8 mouse cellular contexts compared by ENCODE assay signal in genomic region chr14:17402751-17403479, GRCm38 (mm10).
DNase-seq lines count a peak whose midpoint lies in the region; ATAC-seq and TF ChIP-seq lines count a peak whose summit lies in the region.

No protein-coding gene starts in this region.

- peak; percentile 74 for ATAC-seq in CD4-positive, CD25-positive, alpha-beta regulatory T cell, adult 4 months
- peak; percentile 88 for ATAC-seq in frontal cortex, adult (ENCODE audit: low TSS enrichment)
- ATAC-seq in kidney, embryonic 15.5 days (replicated peaks; ENCODE audit: low FRiP score): peak; percentile 91
- no peak for ATAC-seq in liver, embryonic 14.5 days (ENCODE audit: insufficient read depth)
- peak; percentile 86 for ATAC-seq in neural tube, embryonic 14.5 days (ENCODE audit: low read depth)
- ATAC-seq in erythroblast, adult 5-6 weeks (replicated peaks; ENCODE audit: low FRiP score, poor library complexity, severe bottlenecking): no peak

- no peaks in the 10 kb centered on the region for H3K4me1 ChIP-seq in kidney, embryonic 15.5 days
- no peaks in the 10 kb centered on the region for H3K4me1 ChIP-seq in liver, embryonic 14.5 days (replicated peaks; ENCODE audit: control insufficient read depth in 2 of 2, insufficient read depth in 2 of 2, low read length in 1 of 2)
- no peaks in the 10 kb centered on the region for H3K4me1 ChIP-seq in neural tube, embryonic 14.5 days (ENCODE audit: control insufficient read depth, insufficient read depth, low read length)

- no peak overlapping the region for H3K4me3 ChIP-seq in kidney, embryonic 15.5 days (replicated peaks)
- H3K4me3 ChIP-seq in liver, embryonic 14.5 days (ENCODE audit: insufficient read depth in 1 of 2, low read depth in 2 of 2, low read length in 2 of 2): no peak overlapping the region
- no peak overlapping the region for H3K4me3 ChIP-seq in neural tube, embryonic 14.5 days (ENCODE audit: low read depth, low read length)

- H3K27me3 ChIP-seq in kidney, embryonic 15.5 days: no peaks in the 10 kb centered on the region
- no peaks in the 10 kb centered on the region for H3K27me3 ChIP-seq in liver, embryonic 14.5 days (ENCODE audit: control insufficient read depth, insufficient read depth, low read length)
- H3K27me3 ChIP-seq in neural tube, embryonic 14.5 days (ENCODE audit: control insufficient read depth, insufficient read depth, low read length): no peaks in the 10 kb centered on the region

- peak; percentile 64 for TF ChIP-seq CTCF in liver, embryonic 14.5 days (IDR thresholded peaks at IDR 0.05; ENCODE audit: low read depth)

- 36% methylated on average over 7 of the region's 7 CpGs for WGBS in kidney, embryonic 15.5 days
- 28% methylated on average over 7 of the region's 7 CpGs for WGBS in liver, embryonic 14.5 days (ENCODE audit: insufficient replicate concordance)
- 44% methylated on average over 7 of the region's 7 CpGs for whole genome bisulfite sequencing in neural tube, embryonic 14.5 days

- H3K4me2 ChIP-seq in kidney, embryonic 15.5 days: no peak overlapping the region
- no peak overlapping the region for H3K4me2 ChIP-seq in liver, embryonic 14.5 days (ENCODE audit: low read depth)
- H3K4me2 ChIP-seq in neural tube, embryonic 14.5 days (ENCODE audit: low read depth, low read length): no peak overlapping the region

- TF ChIP-seq EP300 in liver, embryonic 14.5 days (IDR thresholded peaks at IDR 0.05; ENCODE audit: low read depth): no peak

- H3K36me3 ChIP-seq in kidney, embryonic 15.5 days: no peaks in the 10 kb centered on the region
- no peaks in the 10 kb centered on the region for H3K36me3 ChIP-seq in liver, embryonic 14.5 days (replicated peaks; ENCODE audit: control insufficient read depth, insufficient read depth, low read depth)
- H3K36me3 ChIP-seq in neural tube, embryonic 14.5 days (ENCODE audit: control insufficient read depth, insufficient read depth, low read length): no peaks in the 10 kb centered on the region

- H3K9ac ChIP-seq in kidney, embryonic 15.5 days: no peak overlapping the region
- no peak overlapping the region for H3K9ac ChIP-seq in liver, embryonic 14.5 days (replicated peaks)
- no peak overlapping the region for H3K9ac ChIP-seq in neural tube, embryonic 14.5 days (replicated peaks; ENCODE audit: low read depth, low read length)

- H3K27ac ChIP-seq in kidney, embryonic 15.5 days: no peak overlapping the region
- no peak overlapping the region for H3K27ac ChIP-seq in liver, embryonic 14.5 days
- H3K27ac ChIP-seq in neural tube, embryonic 14.5 days (ENCODE audit: low read depth, low read length): no peak overlapping the region

- DNase-seq in 416B (ENCODE audit: low read depth): peak; percentile 57
- DNase-seq in cerebellum, adult 8-10 months: peak; percentile 21
- no peak for DNase-seq in liver, embryonic 14.5 days (ENCODE audit: low read depth in 3 of 3, low spot score in 3 of 3)

- H3K9me3 ChIP-seq in kidney, embryonic 15.5 days (replicated peaks): no peaks in the 10 kb centered on the region
- H3K9me3 ChIP-seq in liver, embryonic 14.5 days (ENCODE audit: control insufficient read depth, low read length): no peaks in the 10 kb centered on the region
- no peaks in the 10 kb centered on the region for H3K9me3 ChIP-seq in neural tube, embryonic 14.5 days (ENCODE audit: control insufficient read depth, low read length)

Comparison
In these comparisons a context has a peak if more than half of its experiments do, and no peak if none do; other contexts are left out.
1. DNase-seq: peak in 416B (single experiment) and cerebellum, adult 8-10 months (single experiment); none in liver, embryonic 14.5 days (0 of 3).
2. ATAC-seq: peak in CD4-positive, CD25-positive, alpha-beta regulatory T cell, adult 4 months (single experiment), frontal cortex, adult (single experiment), kidney, embryonic 15.5 days (single experiment) and neural tube, embryonic 14.5 days (single experiment); none in liver, embryonic 14.5 days (single experiment) and erythroblast, adult 5-6 weeks (single experiment).